Mouse (Mus musculus) macrophage (primary cell): ENCODE data around the gene Hivep1. TPM values are rescaled to one million over a fixed set of nuclear protein-coding genes. Genes with fewer than 3 reads are reported as not detected.

Experiments
- H3K27ac ChIP-seq: fragments of 350-480 bp; formaldehyde crosslinking; 2 replicates; pipeline ENCODE4 v1.9.0; 2021
- H3K36me3 ChIP-seq: fragments of 350-480 bp; formaldehyde crosslinking; 2 replicates; pipeline ENCODE4 v1.9.0; 2021; ENCODE audit errors: inconsistent target
- H3K4me3 ChIP-seq: fragments of 350-480 bp; formaldehyde crosslinking; 2 replicates; pipeline ENCODE4 v1.9.0; 2021; ENCODE audit errors: inconsistent target
- H3K79me2 ChIP-seq: fragments of 350-480 bp; formaldehyde crosslinking; 2 replicates; pipeline ENCODE4 v1.9.0; 2021; ENCODE audit errors: inconsistent target
- WGBS: methylation state at CpG from one replicate; pipeline ENCODE4 v1.1.7; 2026; ENCODE audit warnings: inconsistent platforms; ENCODE audit not compliant: missing documents; 5-methylcytosine and 5-hydroxymethylcytosine counted together
- polyA plus RNA-seq: library from polyadenylated mRNA; stranded (reverse); fragments of 250-400 nt; gene quantifications from 3 replicates; pipeline ENCODE4 v1.2.4, GENCODE M21; 2018; ENCODE audit warnings: inconsistent platforms

Hivep1 gene
- polyA plus RNA-seq, 1 experiment from 2014 or later, result 16.9 TPM

DNA sequence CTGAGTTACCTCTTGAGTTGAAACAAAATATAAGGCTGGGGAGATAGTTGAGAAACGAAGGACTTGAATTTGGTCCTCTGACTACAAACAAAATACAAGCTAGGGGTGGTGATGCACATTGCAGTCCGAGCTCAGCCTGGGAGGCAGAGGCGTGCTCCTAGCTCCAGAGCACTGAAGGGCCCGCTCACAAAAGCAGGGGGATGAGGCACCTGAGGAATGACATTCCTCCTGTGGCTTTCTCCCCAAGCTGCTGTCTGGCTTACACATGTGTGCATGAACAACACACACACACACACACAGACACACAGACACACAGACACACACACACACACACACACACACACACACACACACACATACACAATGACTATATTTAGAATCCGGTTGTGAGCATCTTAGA is 60.9 kb downstream of the Hivep1 start:
- Histone ChIP-seq H3K27ac (no peak overlapping the region), H3K4me3 (no peak overlapping the region), H3K36me3 (no peaks in the 10 kb centered on the region), H3K79me2 (no peaks in the 10 kb centered on the region; the same call in 1 of the 2 replicates)
- WGBS, result 90% methylated on average over 5 of the region's 5 CpGs

DNA sequence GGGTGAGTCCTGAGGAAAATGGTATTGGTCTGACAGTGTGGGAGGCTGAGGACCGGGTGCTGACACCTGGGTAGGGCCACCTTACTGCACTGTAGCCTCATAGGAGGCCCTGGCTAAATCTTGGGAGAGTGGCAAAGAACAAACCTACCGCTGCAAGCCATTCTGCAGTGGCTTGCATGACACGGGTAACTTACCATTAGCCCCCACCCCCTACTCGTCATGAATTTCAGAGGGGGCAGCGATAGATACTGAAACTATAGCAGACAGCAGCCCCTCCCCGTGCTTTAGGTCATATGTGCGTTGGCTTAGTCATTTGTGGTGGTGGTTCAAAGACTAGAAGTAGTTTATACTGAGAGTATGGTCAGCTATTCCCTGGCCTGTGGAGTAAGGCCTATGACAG is 61.8 kb downstream of the Hivep1 start:
- Histone ChIP-seq H3K27ac (no peak overlapping the region), H3K36me3 (no peaks in the 10 kb centered on the region), H3K4me3 (no peak overlapping the region), H3K79me2 (no peaks in the 10 kb centered on the region; the same call in 1 of the 2 replicates)
- 91% methylated on average over 7 of the region's 7 CpGs for WGBS

DNA sequence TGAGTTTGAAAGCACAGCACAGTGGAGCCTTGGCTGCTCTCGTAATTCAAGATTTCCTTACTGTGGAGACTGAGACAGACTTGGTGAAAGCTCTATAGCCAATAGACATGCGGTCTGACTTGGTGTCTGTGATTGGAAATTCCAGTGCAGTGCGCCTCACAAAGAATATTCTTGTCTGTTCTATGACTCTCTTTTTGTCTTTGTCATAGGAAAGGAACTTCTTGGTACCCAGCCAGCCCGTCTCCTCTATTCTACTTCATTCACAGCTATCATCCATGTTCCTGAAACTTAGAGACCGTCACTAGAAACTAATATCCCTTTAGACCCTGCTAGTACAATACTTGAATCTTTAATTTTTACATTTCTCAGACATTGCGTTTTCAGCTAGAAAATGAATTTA is 64.5 kb downstream of the Hivep1 start:
- Histone ChIP-seq H3K27ac (no peak overlapping the region), H3K79me2 (no peaks in the 10 kb centered on the region; the same call in 1 of the 2 replicates), H3K36me3 (no peaks in the 10 kb centered on the region), H3K4me3 (no peak overlapping the region)
- WGBS, result 94% methylated on average over 6 of the region's 6 CpGs

DNA sequence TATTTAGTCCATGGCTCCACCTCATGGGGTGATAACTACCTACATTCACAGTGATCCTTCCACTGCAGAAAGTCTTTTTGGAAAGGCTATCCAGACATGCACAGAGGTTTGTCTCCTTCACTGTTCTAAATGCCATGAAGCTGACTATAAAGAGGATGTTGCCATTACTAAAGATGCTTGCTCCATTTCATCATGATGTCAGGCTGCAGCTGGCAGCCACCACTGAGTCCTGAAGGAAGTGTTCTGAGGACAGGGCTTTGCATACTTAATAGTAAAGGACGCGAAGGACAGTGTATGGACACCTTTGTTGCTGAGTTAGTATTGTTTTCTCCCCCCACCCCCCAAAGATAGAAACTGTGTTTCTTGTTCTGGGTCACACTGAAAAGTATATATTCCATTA is 67.2 kb downstream of the Hivep1 start:
- no peaks in the 10 kb centered on the region for H3K36me3 ChIP-seq

DNA sequence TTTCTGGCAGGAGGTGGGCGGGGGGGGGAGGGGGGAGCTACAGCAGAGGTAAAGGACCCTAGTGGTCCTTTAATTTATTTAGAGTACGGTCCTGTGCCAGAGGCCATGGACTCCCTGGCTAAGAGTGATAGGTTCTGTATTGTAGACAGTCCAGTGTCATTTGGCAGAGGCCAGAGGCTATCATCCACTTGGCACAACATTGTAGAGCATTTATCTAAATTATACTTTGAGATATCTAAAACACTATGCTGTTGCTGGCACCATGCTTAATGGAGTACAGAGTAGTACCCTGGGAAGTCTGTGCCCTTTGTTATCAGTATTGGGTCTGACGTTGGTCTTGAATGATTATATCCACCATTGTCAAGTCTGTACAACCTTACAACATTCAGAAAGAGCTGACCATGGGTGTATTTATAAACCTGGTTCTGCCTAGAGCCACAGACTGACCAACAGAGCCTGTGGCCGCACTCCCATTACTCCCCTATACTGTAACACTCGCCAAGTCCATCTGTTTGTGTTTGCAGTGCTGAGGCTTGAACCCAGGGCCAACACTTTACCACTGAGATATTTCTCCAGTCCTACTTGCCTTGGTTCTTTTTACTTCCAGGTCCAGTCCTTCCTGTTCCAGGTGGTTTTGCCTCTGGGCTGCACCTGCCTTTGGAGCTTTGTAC is 69.4 kb downstream of the Hivep1 start:
- Histone ChIP-seq H3K36me3 (no peaks in the 10 kb centered on the region), H3K79me2 (no peaks in the 10 kb centered on the region; the same call in 1 of the 2 replicates)
- 100% methylated on average over 4 of the region's 5 CpGs for WGBS

More for the DNA sequence above, 67.2 kb downstream of the Hivep1 start:
- no peak overlapping the region for H3K27ac ChIP-seq
- H3K4me3 ChIP-seq, result no peak overlapping the region
- WGBS, result 91% methylated on average over 2 of the region's 2 CpGs
- H3K79me2 ChIP-seq, result no peaks in the 10 kb centered on the region; the same call in 1 of the 2 replicates

DNA sequence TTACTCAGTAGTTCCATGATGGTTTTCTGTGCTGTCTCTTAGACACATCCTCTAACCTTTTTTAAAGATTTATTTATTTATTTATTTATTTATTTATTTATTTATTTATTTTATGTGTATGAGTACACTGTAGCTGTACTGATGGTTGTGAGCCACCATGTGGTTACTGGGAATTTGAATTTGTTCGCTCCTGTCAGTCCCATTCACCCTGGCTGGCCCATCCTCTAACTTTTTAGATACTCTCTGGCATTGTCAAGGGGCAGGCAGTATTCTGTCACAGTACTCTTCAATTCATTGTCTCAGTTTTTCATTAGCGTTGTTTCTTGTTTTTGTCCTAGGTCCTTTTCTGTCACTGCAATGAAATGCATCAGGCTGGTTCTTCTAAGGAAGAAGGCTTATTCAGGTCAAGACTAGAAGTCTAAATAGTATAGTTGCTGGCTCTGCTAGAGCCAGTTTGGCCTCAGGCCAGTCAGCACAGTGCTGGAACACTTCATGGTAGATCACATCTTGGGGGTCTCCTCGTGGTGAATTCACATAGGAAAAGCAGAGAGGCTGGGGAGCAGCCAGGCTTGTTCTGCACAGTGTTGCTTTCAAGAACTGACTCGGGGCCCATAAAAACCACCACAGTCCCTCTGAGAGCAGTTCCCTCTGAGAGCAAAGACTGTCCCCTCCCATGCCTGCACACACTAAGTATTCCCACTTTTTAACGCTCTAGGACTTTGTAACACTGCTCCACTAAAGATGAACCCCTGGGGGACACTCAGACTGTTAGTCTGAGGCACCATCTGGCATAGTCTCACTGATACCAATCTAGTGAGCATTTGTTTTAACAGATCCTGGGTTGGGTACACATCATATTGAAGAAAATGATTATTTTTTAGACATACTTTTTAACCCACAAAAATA is 70.2 kb downstream of the Hivep1 start:
- no peaks in the 10 kb centered on the region for H3K36me3 ChIP-seq
- no peak overlapping the region for H3K27ac ChIP-seq
- H3K4me3 ChIP-seq, result no peak overlapping the region
- 80% methylated on average over 5 of the region's 5 CpGs for WGBS
- H3K79me2 ChIP-seq, result no peaks in the 10 kb centered on the region; the same call in 1 of the 2 replicates

More for the DNA sequence above, 69.4 kb downstream of the Hivep1 start:
- Histone ChIP-seq H3K4me3 (no peak overlapping the region), H3K27ac (no peak overlapping the region)

DNA sequence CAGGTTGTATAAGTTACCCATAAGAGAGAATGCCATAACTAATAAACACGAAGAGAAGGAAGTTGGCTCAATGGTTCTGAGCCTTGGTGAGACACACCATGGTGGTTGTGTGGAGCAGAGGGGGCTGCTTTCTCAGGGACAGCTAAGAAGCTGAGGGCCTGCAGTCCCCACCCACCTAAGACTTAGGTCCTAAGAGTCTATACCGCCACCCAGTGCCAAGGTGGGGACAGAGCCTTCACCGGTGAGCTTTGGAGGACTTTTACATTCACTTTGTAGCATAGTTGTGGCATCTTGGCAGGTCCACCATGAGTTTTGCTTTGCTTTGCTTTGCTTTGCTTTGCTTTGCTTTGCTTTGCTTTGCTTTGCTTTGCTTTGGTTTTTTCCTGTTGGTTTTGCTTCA is 92.8 kb downstream of the Hivep1 start:
- no peak overlapping the region for H3K27ac ChIP-seq
- H3K4me3 ChIP-seq, result no peak overlapping the region
- H3K79me2 ChIP-seq, result no peaks in the 10 kb centered on the region; the same call in 1 of the 2 replicates
- whole genome bisulfite sequencing, result 79% methylated on average over 3 of the region's 3 CpGs
- H3K36me3 ChIP-seq, result no peaks in the 10 kb centered on the region

DNA sequence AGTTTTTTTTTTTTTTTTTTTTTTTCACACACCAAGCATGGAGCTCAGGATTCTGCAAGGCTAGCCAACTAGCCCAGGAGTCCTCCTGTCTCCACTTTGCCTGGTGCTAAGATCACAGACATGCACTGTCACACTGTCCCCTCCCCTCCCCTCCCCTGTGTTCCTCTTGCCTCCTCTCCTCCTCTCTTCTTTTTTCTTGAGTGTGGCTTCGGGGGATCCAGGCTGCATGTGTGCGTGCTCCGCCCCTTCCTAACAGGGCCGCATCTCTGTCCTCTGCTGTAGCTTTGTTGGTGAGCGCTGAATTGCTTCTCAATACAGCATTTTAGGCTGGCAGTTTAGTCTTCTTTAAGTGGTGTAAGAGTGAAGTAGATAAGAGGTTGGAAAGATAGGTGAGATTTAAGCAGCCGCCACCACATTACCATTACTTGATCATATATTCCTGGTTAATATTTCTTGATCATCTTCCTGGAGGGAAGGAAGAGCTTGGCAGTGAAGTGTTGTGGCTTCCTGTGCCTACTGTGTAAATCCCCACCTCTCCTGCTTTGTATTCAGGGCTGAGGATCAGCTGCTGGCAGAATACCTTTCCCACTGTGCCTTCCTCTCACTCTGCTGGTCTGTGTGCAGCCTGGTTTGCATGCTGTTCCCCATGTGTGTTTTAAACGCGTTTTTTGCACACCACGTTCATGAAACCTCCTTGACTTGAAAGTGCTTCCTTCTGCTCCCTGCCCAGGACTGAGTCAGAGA is 97.7 kb downstream of the Hivep1 start:
- WGBS, result 45% methylated on average over 8 of the region's 9 CpGs
- Histone ChIP-seq H3K27ac (no peak overlapping the region), H3K79me2 (no peaks in the 10 kb centered on the region; the same call in 1 of the 2 replicates), H3K36me3 (peaks cover 3% of the 10 kb centered on the region; the same call in 1 of the 2 replicates), H3K4me3 (no peak overlapping the region)

DNA sequence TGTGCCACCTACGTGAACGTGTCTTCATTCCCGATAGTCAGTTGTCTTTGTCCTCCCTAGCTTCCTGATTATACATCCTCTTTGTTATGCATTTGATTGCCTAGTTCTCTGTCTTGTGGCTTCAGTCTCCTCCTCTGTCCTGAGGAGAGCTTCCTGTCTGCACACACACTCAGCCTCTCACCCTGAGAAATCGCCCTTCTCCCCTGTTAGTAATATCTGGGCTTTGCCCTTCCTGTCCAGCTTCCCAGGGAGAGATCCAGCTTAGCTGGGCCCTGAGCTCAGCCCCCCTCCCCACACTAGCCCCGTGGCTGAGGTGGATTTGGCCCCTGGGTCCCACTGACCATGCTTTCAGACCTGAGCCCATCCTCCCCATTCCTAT is 98.2 kb downstream of the Hivep1 start:
- no peaks in the 10 kb centered on the region; the same call in 1 of the 2 replicates for H3K79me2 ChIP-seq
- WGBS, result 9% methylated on average over 5 of the region's 5 CpGs
- H3K36me3 ChIP-seq, result peaks cover 9% of the 10 kb centered on the region; the same call in 1 of the 2 replicates
- no peak overlapping the region for H3K27ac ChIP-seq
- H3K4me3 ChIP-seq, result no peak overlapping the region

DNA sequence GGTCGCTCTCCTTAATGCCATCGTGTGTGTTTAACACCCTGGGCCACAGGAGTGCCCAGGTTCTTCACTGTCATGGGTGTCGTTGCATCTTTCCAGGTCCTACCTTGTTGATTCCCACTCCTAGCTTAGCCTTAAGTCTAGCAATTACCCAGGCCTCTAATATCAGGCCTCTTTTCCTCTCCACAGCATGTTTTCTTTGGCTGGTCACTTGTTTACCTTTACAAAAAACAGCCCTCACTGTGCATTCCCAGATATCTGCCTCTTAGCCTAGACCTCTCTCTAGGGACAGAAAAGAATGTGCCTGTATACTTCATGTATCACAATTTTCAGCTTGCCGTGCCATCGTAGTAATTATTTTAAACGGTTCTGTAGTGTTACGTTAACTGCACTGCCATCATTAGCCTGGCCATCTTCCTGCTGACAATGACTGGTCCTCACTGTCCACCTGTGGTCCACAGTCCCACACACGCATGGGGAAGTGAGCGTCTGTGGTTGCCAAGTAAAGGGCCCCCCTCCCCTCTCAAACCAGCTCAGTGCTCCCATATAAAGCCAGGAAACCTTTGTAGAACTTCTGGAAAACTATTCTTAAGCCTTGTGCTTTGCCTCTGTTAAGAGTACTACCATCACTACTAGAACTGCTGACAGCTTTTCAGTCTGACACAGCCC is 98.8 kb downstream of the Hivep1 start:
- 90% methylated on average over 9 of the region's 9 CpGs for WGBS
- Histone ChIP-seq H3K79me2 (no peaks in the 10 kb centered on the region; the same call in 1 of the 2 replicates), H3K4me3 (no peak overlapping the region), H3K36me3 (peaks cover 14% of the 10 kb centered on the region; the same call in 1 of the 2 replicates), H3K27ac (no peak overlapping the region)

DNA sequence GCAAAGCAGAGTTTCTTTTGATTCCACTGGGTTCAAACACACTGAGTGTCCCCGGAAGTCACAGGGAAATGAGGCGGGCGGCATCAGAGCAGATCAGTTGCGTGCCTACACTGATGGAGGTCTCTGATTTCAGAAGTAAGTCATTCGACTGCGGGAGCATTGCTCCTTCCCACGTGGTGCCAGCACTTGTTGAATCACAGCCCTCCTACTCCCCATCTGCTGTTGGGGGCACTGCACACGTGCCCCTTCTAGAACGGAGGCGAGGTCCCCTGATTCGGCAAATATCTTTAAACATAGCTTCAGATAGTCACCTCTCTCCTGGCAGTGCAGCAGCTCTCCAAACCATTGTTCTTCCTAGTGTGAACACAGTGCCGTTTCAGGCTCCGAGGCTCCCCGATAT is 106.4 kb downstream of the Hivep1 start:
- WGBS, result 96% methylated on average over 14 of the region's 14 CpGs
- Histone ChIP-seq H3K36me3 (peaks cover 14% of the 10 kb centered on the region; the same call in 1 of the 2 replicates), H3K79me2 (no peaks in the 10 kb centered on the region), H3K27ac (no peak overlapping the region), H3K4me3 (no peak overlapping the region)

DNA sequence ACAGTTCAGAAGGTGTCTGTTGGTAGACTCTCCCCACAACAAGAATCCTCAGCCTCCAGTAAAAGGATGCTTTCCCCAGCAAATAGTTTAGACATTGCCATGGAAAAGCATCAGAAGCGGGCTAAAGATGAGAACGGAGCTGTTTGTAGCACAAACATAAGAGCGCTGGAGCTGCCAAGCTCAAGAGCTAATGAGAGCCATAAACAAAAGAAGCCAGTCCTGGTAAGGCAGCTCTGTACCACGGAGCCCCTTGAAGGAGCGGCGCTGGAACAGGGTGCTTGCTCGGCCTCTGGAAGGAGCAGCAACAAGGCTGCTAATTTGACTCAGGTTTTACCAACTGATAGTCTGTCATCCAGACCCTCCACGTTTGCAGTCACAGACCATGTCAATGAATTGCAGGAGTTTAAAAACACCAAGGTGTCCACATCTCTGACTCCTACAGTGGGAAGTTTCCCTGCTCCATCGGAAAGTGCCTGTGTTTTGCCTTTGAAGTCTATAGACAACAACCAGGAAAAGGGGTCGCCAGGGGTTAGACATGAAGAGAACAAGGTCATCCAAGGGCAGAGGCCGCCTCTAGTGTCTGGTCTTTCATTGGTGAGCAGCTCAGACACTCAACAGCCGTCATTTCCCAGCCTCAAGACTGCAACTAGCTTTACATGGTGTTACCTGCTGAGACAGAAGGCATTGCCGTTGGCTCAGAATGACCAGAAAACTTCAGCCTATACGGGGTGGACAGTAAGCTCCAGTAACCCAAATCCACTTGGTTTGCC is 107.8 kb downstream of the Hivep1 start:
- Histone ChIP-seq H3K4me3 (no peak overlapping the region), H3K36me3 (peaks cover 9% of the 10 kb centered on the region; the same call in 1 of the 2 replicates), H3K27ac (no peak overlapping the region), H3K79me2 (no peaks in the 10 kb centered on the region)
- 96% methylated on average over 13 of the region's 14 CpGs for WGBS

DNA sequence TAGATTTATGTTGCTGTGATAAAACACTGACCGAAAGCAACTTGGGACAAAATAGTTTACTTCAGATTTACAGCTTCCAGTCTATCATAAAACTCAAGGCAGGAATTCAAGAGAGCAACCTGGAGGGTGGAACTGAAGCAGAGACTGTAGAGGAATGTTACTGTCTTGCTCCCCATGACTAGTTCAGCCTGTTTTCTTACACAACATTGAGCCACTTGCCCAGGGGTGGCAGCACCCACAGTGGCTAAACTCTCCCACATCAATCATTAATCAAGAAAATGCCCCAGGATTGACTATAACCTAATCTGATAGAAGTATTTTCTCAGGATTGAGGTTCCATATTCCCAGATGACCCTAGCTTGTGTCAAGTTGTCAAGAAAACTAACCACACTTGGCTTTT is 119.0 kb downstream of the Hivep1 start:
- no peak overlapping the region for H3K4me3 ChIP-seq
- peaks cover 22% of the 10 kb centered on the region for H3K36me3 ChIP-seq
- H3K79me2 ChIP-seq, result no peaks in the 10 kb centered on the region
- H3K27ac ChIP-seq, result no peak overlapping the region
- 92% methylated on average over 1 of the region's 1 CpGs for WGBS
